Mouse (Mus musculus) adrenal gland, adult 8-10 months (tissue): ENCODE results near the gene Abcc10. TPM values are rescaled to one million over a fixed set of nuclear protein-coding genes. Genes with fewer than 3 reads are reported as not detected.
A peak's percentile ranks its signal among the peaks of the same experiment; 100 is the strongest.

ENCODE experiments used
- DNase-seq: peaks from one replicate; pipeline ENCODE4 v3.0.0; 2022
- total RNA-seq, 4 experiments: library from RNA; stranded (reverse); gene quantifications; 2 replicates each; pipeline ENCODE4 v1.2.4; 2022

Abcc10 gene
- total RNA-seq = 10 to 100 TPM in 2 of 4 experiments, 1 to 10 TPM in 2; 6.9 to 17.3 (median 11.9) TPM

DNA sequence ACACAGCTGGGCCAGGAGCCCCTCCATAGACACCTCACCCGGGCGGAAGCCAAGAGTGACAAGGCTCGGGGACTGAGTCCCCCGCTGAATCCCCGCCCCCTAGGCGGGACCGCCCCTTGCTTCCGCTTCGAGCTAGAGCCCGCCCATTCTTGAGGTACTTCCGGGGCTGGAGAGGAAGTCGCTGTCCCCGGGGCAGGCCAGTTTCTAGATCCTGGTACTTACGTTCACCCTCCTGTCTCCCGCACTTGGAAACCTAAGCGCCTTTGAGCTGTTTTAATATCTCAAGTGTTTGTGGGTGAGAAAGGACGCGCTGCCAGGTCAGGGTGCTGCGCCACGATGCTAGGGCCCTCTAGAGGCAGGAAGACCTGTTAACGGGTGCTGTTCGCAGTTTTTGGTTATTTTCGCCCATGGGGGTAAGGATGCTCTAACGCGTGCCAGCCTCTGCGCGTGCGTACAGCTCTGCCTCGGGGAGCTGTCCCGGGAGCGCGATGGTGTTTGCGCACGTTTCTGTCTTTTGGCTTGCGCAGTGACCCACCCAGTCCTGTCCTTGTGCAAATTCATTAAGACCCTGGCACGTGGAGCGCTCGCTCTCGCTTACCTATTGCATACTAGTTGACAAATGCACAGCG lies at the start of gene Abcc10:
Abcc10 (minus strand) TSS at position 447 of the 629 bp plus-strand sequence.
- DNase-seq = peak; percentile 95

DNA sequence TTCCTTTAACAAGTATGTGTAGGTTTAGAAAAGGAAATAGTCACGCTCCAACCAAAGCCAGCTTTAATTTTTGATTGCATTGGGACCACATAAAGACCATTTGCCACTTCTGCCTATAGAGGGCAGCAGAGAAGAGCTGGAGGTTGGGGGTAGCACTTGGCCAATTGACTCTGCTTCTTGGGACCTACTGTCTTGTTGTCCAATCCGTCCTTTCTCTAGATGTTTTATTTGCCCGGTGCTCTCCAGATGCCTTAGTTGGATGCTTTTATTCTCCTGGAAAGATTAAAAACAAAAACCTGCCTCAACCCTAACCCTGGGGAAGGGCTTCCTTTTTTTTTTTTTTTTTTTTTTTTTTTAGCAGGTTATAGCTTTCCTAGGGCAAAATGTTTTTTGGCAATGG lies 43.6 kb upstream of the Abcc10 start:
- DNase-seq = no peak

DNA sequence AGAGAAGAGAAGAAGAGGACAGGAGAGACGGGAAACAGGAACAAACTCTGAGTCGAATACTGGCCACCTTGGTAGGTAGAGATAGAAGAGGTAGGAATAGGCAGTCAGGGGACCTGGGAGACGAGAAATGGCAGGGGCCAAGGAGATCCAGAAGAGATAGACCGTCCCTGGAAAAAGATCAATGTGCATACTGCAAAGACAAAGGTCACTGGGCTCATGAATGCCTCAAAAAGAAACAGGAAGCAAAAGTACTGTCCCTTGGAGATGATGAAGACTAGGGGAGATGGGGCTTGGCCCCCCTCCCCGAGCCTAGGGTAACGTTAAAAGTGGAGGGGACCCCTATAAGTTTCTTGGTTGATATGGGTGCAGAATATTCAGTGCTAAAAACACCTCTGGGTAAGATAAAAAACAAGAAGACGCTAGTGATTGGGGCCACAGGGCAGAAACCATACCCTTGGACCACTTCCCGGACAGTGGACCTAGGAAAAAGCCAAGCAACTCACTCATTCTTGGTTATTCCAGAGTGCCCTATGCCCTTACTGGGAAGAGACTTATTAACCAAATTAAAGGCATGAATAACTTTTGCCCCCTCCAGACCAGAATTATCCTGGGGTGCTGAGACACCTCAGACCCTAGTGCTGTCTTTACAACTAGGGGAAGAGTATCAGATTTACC lies 23.0 kb upstream of the Abcc10 start:
- no peak for DNase-seq

DNA sequence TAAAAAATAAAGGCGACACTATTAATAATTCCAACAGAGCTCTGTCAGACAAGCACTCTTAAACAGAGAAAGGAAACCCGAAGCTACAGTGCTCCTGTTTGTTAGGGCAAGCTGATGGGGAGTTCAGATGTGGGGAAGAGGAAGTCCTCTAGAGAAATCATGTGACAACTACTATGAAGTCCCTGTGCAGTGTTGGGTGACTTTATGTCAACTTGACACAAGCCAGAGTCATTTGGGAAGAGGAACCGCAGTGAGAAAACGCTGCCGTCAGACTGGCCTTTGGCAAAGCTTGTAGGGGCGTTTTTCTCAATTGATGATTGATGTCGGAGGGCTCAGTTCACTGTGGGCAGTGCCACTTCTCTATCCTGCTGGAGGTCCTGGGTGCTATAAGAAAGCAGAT lies 13.1 kb upstream of the Abcc10 start:
- no peak for DNase-seq

DNA sequence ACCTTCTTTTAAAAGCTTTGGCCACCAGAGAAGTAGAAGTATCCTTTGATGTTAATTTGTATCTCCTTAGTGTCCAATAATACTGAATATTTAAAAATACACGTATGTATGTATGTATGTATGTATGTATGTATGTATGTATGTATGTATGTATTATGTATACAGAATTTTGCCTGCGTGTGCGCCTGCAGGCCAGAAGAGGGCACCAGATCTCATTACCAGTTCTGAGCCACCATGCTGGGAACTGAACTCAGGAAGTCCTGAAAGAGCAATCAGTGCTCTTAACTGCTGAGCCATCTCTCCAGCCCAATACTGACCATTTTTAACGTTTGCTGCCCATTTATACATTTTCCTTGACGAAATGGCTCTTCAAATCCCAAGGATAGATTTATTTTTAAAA lies 8.3 kb upstream of the Abcc10 start:
- no peak for DNase-seq

DNA sequence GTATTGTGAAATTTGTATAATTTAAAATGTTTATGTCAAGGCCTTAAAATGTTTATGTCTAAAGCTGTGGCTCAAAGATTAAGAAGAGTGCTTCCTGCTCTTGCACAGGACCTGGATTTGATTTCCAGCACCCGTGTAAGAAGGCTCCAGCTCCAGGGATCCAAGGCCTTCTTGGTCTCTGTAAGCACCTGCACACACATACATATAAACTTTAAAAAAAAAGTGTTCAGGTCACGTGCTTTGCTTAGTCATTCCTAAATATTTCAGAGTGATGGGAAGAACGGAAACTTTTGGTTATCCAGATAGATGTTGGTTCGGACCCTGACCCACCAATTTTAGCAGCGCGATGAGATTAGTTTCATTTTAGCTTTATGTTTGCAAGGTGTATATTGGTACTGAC lies 571 bp upstream of the Abcc10 start:
- no peak for DNase-seq

DNA sequence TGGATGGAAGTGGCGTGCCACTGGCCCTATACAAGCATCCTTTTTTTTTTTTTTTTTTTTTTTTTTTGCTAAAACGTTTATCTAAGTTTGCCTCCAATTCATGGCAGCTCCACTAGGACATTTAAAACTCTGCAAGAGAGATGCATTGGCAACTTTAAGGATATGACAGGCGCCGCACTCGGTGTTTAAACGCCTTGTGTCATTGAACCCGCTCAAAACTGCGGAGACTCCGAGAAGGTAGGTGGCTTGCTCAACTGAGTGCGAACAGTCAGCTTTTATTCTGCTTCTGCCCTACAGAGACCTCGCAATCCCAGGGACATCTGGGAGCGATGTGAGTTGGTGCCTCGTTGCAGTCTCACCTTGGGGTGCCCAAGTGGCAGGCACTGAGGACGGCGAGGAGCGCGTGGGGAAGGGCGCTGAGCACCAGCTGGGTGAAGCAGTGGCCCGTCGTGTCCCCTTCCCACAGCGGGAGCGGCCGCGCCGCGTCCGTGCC lies 693 bp downstream of the Abcc10 start:
- no peak for DNase-seq

DNA sequence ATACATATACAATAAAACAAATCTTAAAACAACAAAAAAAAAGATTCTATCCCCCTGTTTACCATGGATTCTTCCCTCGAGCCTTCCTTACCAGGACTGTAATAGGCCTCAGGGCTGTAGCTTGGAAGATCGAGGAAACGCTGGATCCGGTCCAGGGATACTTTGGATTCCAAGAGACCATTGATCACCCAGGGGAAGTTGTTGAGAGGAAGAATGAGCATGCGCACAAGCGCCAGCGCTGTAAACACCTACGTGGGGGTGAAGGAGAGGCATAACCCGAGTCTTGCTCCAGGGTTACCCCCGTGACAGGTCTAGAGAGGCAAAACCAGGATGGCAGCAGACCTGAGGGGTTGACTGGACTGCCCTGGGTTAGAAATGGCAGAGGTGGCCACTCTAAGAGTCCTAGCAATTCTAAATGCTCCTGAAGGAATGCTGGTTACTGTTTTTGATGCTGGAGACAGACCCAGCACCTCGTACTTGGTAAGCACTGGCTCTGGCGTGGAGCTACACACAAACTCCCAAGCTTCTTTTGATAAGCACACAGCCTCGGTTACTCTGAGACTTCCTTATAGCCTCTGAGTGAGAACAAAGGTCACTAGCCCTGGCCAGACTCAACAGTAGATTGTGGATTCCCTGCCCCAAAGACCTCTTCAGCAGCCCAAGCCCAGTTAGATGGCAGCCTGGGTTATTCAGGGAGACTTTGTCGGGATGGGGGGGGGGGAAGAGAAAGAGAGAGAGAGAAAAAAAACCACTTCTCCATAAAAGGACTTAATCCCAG lies 5.9 kb downstream of the Abcc10 start:
- no peak for DNase-seq

DNA sequence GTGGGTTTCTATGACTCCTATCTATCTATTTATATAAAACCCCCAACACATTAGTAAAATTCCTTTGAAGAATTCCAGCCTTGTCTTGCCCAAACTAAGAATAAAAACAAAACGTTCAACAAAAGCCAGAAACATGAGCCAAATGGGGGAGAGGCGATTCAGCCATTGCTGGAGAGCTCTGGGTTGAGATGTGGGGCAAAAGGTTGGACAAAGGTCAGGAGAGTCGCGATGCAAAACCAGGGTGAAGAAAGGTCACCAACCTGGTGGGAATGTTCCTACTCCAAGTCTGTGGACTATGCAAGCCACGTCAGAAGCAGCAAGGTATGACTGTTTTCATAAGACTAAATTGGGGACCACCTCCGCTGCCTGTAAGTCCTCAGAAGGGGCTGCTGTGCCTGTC lies 7.7 kb downstream of the Abcc10 start:
- DNase-seq = no peak

DNA sequence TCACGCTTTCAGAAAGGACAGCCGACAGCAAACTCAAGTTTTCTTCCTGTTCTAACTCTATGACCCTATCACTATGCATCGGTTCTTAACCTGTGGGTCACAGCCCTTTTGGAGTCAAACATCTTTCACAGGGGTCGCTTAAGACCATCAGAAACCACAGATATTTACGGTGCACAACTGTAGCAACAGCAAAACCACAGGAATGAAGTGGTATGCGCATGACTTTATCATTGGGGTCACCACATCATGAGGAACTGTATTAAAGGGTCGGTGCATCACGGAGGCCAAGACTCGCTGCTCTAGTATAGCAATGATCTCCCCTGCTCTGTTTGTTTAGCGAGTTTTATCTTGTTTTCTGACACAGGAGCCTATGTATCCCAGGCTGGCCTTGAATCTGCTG lies 12.3 kb downstream of the Abcc10 start:
- no peak for DNase-seq

DNA sequence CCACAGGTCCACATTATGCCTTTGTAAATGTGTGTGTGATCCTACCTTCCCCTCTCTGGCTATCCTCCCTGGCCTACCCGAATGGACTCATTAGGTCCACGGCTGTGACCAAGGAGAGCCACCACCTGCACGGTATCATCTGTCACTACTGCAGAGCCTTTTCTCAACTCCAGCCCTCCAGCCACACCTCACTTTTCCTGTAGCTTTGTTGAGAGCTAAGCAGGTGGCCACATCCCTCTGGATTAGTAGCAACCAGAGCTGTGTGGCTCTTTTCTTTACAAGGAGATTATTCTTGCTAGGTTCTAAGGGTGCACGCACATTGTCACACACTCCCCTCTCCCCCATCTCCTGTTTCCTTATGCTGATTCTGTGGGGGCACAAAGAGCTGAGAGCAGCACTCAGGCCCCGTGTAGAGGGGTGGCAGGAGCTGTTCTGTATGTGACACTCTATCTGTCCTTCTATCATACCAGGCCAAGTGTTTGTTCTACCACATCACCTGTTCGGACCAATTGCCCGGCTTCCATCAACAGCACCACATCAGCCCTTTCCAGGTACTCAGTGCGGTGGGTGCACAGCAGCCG lies 14.9 kb downstream of the Abcc10 start:
- DNase-seq = no peak

DNA sequence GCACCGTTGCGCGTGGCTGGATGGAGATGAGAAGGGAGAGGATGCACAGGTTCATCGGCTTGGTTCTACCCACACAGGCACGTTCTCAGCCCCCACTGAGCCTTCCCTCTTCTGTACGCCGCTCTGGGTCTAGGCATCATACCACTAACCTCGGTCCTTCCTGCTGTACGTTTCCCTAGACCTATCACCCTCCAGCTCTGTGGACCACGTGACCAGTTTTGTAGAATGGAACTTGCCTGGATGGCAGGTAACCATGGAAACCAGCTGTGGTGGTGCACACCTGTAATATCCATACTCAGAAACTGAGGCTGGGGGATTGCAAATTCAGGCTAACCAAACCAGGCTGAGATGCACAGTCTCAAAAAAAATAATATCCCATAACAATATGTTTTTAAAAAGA lies 17.6 kb downstream of the Abcc10 start:
- DNase-seq = no peak

DNA sequence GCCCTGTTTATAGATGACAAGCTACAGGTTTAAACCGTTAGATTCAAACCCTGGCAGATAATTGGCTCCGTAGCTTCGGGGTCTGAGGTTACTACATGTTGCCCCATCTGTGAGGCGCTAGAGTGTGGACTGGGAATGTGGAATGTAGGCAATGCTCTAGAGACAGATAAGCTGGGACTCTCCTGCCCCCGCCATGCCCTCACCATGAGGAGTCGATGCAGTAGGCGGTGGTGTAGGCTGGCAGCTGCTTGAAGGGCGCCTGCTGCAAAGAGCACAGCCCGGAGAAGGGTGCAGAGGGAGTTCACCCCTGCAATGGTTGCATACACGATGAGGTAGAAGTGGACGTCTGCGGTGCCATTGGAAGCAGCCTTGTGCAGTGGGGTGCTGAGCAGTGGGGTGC lies 18.3 kb downstream of the Abcc10 start:
- no peak for DNase-seq

DNA sequence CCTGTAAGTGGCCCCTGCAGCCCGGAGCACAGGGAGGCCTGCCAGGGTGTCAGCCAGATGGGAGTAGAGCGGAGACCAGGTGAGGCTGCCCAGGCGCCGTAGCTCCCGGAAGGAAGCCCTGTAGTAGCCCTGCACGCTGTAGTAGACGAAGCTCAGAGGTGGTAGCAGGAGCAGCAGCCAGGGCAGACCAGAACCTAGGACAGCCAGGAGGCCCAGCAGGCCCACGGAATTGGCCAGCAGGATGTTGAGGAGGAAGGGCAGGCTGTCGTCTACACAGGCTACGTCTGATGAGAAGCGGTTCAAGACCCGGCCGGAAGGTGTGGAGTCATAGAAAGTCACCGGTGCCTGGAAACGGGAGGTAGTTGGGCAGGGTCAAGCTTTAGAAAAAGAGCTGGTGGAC lies 21.2 kb downstream of the Abcc10 start:
- DNase-seq = no peak

DNA sequence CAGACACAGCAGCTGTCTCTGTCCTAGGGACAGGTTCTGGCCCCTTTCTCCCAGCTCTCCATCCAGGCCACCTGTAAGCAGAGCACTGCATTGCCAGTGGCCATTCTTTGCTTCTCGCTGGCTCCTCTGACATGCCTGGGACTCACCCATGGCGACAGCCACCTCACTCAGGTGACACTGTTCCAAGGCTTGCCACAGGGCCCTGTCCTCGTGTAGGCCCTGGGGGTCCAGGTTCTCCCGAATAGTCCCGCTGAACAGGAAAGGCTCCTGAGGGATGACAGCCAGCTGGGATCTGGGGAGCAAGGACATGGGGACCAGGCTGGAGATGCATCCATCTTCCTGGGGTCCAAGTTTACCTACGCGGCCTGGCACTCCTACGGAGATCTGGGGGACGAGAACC lies 24.0 kb downstream of the Abcc10 start:
- no peak for DNase-seq

DNA sequence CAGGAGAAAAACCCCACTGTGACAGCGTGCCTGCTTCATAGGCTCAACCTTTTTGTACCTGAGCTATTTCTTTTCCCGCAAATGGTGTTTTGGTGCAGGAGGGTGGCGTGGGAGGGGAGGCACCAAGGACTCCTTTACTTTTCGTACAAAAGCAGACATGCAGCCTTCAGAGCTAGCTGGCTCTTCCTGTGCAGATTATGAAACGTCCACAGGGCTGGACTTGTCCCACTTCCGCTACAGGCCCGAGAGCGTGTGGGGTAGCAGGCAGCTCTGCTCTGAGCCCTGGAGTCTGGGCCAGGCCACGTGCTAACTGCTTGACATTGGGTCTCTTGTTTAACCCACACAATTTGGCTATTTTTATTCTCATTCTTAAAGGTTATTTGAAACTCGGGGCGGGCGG lies 26.3 kb downstream of the Abcc10 start:
- no peak for DNase-seq

DNA sequence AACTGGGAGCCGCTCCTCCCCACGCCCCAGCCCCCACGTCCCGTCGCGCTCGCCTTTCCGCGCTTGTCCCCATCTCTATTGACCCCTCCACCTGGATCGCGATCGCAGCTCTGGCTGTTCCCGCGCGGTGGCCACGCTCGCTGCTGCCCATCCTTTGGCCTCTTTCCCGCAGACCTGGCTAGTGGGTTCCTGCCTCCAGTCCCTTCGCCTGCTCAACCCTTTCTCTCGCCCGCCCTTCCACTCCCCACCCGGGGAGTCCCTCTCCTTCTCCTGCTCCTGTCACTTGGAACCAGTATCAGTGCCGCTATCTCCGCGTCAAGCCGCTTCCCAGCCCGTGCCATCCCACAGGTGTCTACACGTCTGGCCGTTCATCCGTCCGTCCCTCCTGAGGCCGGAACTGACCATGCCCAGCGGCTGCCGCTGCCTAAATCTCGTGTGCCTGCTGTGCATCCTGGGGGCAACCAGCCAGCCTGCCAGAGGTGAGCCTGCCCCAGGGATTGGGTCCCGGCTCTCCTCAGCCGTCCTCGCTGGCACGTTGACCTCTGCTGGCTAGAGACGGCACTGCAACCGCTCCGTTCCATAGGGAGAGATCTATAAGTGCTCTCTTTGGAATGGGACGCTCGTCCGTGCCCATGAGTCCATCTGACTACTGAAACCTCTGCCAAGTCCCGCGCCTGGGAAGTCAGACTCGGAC lies 29.8 kb downstream of the Abcc10 start:
- peak; percentile 63 for DNase-seq

DNA sequence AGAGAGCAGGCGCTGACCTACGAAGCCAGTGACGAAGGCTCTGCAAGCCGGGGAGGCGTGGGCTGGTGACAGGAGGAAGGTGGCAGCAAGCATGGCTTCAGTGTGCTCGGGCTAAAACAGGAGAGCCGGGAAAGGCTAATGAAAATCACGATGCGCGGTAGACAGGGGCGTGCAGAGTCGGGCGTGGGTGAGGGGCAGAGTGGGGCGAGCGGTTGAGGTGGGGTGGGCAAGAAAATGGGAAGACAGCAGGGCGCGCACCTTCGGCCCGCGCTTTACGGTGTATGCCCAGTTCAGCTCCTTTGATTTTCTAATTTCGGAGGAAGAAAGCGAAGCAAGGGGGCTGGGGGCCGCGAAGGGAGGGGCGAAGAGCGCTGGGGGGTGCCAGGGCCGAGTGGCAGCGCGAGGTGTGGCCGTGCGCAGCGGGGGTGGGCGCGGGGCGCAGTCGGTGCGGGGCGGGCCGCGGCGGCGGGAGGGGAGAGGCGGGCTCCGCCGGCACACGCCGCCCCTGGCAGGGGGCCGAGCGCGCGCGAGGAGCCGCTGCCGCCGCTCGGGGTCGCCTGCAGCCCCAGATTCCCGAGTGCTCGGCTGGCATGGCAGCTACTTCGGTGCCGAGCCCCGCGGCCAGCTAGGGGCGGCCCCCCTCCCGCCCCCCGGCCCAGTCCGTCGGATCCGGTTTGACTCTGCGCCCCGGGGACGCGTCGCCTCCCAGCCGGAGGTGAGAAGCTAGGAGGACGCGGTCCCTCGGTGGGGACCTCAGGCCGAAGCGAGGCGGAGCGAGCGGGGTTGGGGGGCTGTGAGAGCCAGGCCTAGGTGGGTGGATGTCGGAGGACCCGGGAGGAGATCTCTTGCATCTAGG lies 30.6 kb downstream of the Abcc10 start, which contains the start of gene Dlk2:
Dlk2 (plus strand) TSS at position 58 of the 856 bp plus-strand sequence.
- DNase-seq = no peak

DNA sequence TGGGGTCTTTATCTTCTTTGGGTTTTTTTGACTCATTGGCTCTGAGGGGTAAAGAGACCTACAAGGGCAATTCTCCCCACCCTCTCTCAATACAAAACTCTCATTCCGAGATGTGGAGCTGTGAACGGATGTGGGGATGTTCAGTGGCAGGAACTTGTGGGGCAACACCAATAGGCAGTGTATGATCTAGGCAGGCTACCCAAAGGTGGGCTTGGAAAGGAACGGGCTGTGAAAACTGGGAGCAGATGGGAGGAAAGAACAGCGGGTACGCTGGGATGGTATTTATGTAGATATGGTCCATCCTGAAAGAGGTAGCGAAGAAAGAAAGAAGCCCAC lies 31.2 kb downstream of the Abcc10 start:
- no peak for DNase-seq

DNA sequence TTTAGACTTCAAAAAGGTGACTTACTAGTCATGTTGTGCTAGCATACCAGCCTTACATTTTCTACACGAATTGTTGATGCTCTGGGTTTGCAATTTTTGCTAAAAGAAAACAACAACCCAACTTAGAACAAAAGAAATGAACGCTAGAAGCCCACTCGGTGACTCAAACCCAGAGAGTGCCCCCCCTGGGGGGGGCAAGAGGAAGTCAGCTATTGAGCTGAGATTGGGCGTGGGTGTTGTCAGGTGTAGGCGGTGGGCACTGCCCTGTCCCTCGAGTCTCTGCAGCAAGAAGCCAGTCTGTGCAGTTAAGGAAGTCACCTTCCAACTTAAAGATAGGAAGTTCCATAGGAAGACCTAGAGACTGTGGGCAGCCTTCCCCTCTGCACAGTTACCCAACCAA lies 31.6 kb downstream of the Abcc10 start:
- DNase-seq = no peak

DNA sequence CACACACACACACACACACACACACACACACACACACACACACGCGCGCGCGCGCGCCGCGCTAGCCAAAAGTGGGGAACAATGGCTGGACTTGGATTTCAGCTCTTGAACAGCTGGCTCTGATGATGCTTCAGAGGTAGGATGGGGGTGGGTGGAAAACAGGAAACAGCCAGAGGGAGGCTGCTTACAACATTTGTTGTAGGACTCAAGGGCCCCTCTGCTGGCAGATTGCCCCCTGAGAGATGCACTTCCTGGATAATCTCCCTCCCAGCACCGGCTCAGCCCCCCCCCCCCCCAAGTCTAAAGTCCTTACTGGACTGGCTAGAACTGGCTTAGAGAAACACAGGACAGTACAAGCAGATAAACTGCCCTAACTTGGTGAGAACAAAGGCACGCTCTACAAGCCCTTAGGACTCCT lies 40.5 kb downstream of the Abcc10 start:
- no peak for DNase-seq

DNA sequence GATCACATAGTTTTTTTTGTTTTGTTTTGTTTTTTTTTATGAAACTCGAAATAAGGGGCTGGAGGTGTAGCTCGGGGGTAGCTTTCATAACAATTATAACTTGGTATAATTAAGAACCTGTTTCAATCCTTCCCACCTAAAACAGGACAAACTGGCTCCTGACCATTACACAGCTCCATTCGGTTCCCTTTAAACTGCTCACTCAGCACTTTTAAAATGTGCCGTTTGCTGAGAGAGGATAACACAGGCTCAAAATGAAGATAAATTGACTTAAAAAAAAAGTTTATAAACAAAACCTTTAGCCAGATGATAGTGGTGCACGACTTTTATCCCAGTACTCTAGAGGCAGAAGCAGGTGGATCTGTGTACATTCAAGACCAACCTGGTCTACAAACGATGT lies 42.7 kb downstream of the Abcc10 start:
- no peak for DNase-seq
